Mouse (Mus musculus): ENCODE measurements around the gene Stap2.

Stap2 gene

GRCm38 (mm10) chr17:55959946-55960740 lies 45.2 kb downstream of the Stap2 start:
- no peak for DNase-seq (ENCODE audit: low read depth, low spot score)

- DNase-seq (ENCODE audit: low read depth, low spot score), result peak; percentile 97
Measured at GRCm38 (mm10) chr17:55958918-55959728, 46.3 kb downstream of the Stap2 start, which contains the start of gene Yju2. Gene Yju2, plus strand, starts transcription at chr17:55959099.

DNA sequence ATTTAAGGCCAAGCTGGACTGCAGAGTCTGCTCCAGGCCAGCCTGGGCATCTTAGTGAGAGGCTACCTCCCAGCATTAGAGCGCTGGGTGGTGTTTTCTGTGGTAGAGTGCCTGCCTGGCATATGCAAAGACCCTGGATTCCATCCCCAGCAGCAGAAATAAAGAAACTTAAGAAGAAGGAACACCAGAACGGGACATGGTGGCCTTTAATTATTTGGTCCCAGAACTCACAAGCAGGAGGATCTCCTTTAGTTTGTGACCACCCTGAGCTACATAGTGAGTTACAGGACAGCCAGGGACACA lies 46.8 kb downstream of the Stap2 start:
- no peak for DNase-seq (ENCODE audit: low read depth, low spot score)

GRCm38 (mm10) chr17:55957726-55958583 lies 47.4 kb downstream of the Stap2 start:
- DNase-seq (ENCODE audit: low read depth, low spot score), result no peak

DNA sequence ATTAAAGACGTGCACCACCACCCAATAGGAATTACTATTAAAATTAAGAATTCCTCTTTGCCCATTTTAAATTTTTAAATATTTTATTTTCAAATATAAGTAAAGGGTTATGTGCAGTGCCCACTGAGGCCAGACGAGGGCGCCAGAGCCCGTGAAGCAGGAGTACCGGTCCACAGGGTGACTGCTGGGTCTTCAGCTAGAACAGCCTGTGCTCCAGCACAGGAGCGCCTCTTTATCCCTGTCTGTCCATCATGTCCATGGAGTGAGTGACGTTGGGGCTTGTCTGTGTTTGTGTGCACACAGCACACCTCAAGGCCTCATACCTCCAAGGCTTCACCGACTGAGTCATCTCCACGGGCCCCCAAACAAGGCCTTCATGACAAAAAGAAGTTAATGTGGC lies 48.2 kb downstream of the Stap2 start:
- no peak for DNase-seq (ENCODE audit: low read depth, low spot score)

GRCm38 (mm10) chr17:55956591-55956990 lies 48.8 kb downstream of the Stap2 start:
- no peak for DNase-seq (ENCODE audit: low read depth, low spot score)

GRCm38 (mm10) chr17:55956129-55956528 lies 49.3 kb downstream of the Stap2 start:
- DNase-seq (ENCODE audit: low read depth, low spot score), result peak; percentile 49

DNA sequence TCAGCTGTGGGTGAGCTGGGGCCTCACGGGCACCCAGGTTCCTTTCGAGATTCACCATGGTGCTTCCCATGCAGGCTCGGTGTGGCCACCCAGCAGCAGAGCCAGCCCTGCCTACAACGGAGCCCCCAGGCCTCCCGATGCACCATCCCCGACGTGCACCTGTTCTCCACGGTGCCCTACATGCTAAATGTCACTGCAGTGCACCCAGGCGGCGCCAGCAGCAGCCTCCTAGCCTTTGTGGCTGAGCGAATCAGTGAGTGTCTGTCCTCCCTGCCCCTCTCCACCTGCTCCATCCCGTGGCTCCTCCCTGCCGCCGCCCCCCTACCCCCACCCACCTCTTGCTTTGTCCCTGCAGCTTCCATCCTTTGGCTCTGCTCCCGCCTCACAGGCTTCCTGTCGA lies 51.2 kb downstream of the Stap2 start:
- DNase-seq (ENCODE audit: low read depth, low spot score), result no peak

DNA sequence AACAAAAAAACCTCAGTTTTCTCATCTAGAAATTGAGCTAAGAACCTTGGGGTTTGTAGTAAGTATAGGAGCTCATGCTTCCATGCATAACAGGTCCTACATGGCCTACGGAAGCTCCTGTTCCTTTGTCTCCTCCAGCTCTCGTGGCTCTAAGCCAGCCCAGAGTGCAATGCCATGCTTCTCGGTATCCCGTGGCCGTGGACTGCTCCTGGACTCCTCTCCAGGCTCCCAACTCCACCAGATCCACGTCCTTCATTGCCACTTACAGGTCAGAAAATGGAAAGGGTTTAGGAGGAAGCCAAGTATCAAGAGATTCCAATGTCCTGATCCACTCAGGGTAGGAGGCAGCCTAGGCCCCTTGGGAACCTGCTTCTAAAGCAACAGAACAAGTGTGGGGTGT lies 51.6 kb downstream of the Stap2 start:
- DNase-seq (ENCODE audit: low read depth, low spot score), result no peak

DNA sequence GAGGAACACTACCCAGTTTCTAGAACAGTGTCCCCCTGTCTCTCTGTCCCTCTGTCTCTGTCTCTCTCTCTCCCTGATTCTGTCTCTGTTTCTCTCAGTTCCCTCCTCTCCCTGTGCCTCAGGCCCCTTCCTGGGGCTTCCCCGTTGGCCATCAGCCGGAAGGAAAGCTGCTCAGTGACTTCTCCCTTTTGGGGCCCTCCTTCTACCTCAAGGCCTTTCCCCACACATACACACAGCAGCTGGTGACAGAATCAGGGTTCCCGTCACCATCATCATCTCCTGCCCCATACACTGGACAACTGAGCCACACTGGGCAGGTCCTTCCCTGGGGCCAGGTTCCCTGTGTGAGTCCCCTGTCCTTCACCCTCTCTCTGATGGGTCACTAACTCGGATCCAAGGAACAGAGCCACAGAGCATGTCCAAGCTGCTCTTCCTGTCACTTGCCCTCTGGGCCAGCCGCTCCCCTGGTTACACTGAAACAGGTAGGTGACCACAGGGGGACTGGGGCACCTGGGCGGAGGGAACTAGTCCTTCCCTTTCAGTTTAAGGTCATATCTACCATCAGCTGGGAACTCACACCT lies 52.8 kb downstream of the Stap2 start, which contains the start of gene Ebi3:
Gene Ebi3 (plus strand): TSS at position 194 of the 581 bp plus-strand sequence.
- DNase-seq (ENCODE audit: low read depth, low spot score), result no peak

GRCm38 (mm10) chr17:55952041-55952440 lies 53.3 kb downstream of the Stap2 start:
- no peak for DNase-seq (ENCODE audit: low read depth, low spot score)

GRCm38 (mm10) chr17:55950601-55951000 lies 54.8 kb downstream of the Stap2 start:
- DNase-seq (ENCODE audit: low read depth, low spot score), result no peak

DNA sequence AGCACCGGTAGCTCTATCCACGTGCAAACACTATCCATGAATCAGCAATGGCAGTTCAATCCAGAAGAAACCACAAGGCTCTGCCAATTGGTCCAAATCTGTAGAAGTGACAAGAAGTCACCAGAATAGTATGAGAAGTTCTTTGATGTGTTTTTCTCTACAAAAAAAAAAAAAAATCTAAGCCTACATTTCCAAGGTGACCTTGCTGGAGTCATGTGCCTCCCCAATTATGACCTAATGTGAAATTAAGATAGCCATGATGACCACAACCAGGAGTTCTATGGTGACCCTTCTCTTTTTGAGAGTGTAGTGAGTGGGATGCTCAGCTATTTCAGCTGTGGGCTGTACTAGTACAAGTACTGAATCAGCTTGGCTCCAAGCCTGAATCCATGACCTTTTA lies 56.0 kb downstream of the Stap2 start, which contains the start of gene Zfp119b:
Gene Zfp119b (minus strand): TSS at position 101 of the 400 bp plus-strand sequence.
- DNase-seq (ENCODE audit: low read depth, low spot score), result no peak

DNA sequence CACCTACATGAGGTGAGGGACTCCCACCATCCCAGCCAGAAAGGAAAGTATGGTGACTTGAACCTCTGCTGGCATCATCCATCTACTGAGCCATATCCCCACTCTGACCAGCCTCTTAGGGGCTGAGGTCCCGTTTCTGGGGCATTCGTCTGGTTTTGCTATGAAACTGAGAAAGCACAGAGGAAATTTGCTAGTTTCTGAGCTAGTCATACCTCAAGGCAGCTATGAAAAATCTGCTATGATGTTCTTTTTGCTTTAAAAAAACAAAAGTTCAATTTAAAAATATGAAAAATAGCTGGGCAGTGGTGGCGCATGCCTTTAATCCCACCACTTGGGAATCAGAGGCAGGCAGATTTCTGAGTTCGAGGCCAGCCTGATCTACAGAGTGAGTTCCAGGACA lies 56.7 kb downstream of the Stap2 start:
- DNase-seq (ENCODE audit: low read depth, low spot score), result no peak

Measured in brain, embryonic 18.5 days (tissue).